In the genomic region with DNA sequence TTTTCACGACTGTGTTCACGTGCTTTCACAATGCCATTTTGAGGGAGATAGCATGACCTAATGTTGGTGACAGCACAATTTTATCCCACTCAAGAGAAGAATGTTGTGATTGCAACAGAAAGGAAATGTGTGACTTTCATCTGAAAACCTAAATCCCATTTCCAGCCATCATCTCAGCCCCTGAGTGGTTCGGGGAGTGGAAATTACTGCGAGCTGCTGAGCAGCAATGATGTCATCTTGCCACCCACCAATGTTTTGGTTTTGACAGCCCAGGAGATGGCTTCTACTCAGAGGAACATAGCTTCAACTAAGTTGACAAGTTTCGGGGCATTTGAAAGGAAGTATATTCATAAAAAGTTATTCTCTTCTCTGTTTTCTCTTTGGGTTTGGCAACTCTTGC, we compare ENCODE assay signal across 20 mouse cellular contexts.
"Had no signal": no experiment of that assay in that cellular context is flagged by ENCODE, and none has a peak within 500 bp of the region (broad histone marks: within the 10 kb centered on the region; RNA-seq: fewer than 3 reads in every experiment).

No protein-coding gene starts in this region.

- H3K9me3 ChIP-seq: liver, embryonic 15.5 days; midbrain, embryonic 10.5 days; midbrain, embryonic 12.5 days; neural tube, embryonic 15.5 days had no signal

- H3K4me1 ChIP-seq: liver, embryonic 15.5 days; midbrain, embryonic 10.5 days; midbrain, embryonic 12.5 days; neural tube, embryonic 13.5 days; neural tube, embryonic 15.5 days had no signal

- H3K9ac ChIP-seq: liver, embryonic 15.5 days; lung, embryonic 14.5 days; midbrain, embryonic 12.5 days; neural tube, embryonic 13.5 days; neural tube, embryonic 15.5 days had no signal

- H3K27ac ChIP-seq: liver, embryonic 15.5 days; midbrain, embryonic 10.5 days; midbrain, embryonic 12.5 days; neural tube, embryonic 13.5 days; neural tube, embryonic 15.5 days had no signal

- H3K36me3 ChIP-seq: liver, embryonic 15.5 days; midbrain, embryonic 10.5 days; midbrain, embryonic 12.5 days; neural tube, embryonic 13.5 days; neural tube, embryonic 15.5 days had no signal

- H3K4me3 ChIP-seq: liver, embryonic 15.5 days; midbrain, embryonic 10.5 days; midbrain, embryonic 12.5 days; myocyte; neural tube, embryonic 13.5 days; neural tube, embryonic 15.5 days had no signal

- H3K27me3 ChIP-seq: liver, embryonic 15.5 days; midbrain, embryonic 12.5 days; neural tube, embryonic 13.5 days; neural tube, embryonic 15.5 days had no signal

- H3K4me2 ChIP-seq: liver, embryonic 15.5 days; lung, embryonic 14.5 days; midbrain, embryonic 12.5 days; neural tube, embryonic 13.5 days; neural tube, embryonic 15.5 days had no signal

- ATAC-seq: midbrain, embryonic 16.5 days had no signal

- DNase-seq: lung, adult 18-20 months; lung, embryonic 14.5 days; lung, postnatal 14 days; lung, postnatal 4 days; midbrain, embryonic 14.5 days; retina, postnatal 1 day; right cerebral cortex, adult 18-20 months; right cerebral cortex, postnatal 25 days; right cerebral cortex, postnatal 4 days; spleen, adult 18-20 months; thymus, adult 18-20 months; thymus, postnatal 14 days; thymus, postnatal 36 days had no signal
